Mouse (Mus musculus) granulocyte monocyte progenitor cell, adult 5-6 weeks (primary cell): ENCODE measurements at regions not wholly inside any gene's neighbourhood (a gene's known extent, or its start where the extent isn't known, plus 50 kb on each side); places are given as distances from the start of the nearest gene placed in this dataset.

Experiments used
- ATAC-seq: replicated peaks from 2 replicates; pipeline ENCODE4 v1.8.0; 2016; ENCODE audit warnings: mild to moderate bottlenecking, moderate TSS enrichment, inconsistent platforms; ENCODE audit not compliant: poor library complexity, severe bottlenecking

GRCm38 (mm10) chr17:80831686-80832085, 103.4 kb upstream of the Map4k3 start:
- ATAC-seq = no peak

GRCm38 (mm10) chr17:80827896-80828295, 99.6 kb upstream of the Map4k3 start:
- ATAC-seq = no peak

DNA sequence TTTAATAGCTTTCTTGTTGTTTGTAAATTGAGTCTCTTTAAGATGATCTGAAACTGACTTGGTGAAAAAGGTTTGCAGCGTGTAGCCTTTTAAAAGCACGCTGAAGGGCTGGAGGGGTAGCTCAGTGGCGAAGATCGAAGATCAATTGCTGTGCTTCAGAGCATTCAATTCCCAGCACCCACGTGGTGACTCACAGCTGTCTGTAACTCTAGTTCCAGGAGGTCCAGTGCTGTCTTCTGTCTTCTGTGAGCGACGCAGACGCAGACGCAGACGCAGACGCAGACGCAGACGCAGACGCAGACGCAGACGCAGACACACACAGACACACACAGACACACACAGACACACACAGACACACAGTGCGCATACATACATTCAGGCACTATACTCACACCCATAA, 99.1 kb upstream of the Map4k3 start:
- no peak for ATAC-seq

DNA sequence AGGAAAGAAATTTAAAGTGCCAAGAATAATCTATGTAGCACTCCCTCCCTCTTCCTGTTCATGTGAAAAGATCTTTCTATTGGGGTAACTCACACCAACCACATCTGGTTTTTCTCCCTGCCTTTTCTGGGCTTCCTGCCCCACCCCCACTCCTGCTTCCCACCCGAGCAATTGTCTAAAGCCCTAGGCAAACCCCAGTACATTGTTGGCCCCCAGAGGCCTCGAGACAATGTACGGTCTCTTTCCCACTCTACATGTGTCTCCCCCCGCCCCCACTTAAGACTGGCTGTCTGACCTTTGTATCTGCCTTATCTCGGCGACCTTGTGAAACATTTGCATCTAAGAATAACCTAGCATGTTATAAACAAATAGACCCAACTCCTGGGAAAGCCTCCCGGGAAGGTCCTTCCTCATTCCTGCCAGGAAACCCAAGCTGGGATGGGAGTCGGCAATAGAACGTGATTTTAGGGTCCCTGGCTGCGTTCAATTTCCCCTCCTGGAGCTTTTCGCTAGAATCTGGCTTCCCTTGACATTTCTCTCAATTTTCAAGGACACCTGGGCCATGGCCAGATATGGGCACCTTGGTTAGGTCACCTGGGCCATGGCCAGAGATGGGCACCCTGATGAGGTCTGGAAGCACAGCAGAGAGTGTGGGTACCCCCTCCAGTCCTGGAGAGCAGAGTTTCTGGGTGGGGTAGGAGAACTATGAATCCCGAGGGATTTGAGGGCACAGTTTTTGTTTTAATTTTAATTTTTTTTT, 97.9 kb upstream of the Map4k3 start:
- no peak; the same call in 1 of the 2 replicates for ATAC-seq

DNA sequence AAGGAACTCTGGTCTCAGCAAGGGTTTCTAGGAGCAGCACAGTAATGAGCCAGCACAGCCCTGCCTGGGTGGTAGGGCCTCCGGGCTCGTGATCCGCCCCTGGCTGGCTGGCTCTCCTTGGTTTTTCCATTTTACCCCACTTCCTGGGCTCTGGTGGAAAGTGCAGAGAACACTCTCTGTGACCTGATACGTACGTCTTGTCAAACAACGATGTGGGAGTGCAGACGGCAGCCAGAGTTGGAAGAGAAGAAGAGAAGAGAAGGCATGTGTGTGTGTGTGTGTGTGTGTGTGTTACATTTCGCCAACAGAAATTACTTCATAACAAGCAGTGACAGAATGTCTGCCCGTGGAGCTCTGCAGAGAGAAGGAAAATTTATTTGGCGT, 97.2 kb upstream of the Map4k3 start:
- ATAC-seq = no peak

- ATAC-seq = no peak
Observed at GRCm38 (mm10) chr17:80824826-80825517, 96.7 kb upstream of the Map4k3 start.

- ATAC-seq = peak; percentile 72
Observed at GRCm38 (mm10) chr17:80824261-80824660, 96.0 kb upstream of the Map4k3 start.

GRCm38 (mm10) chr17:80820888-80821287, 92.6 kb upstream of the Map4k3 start:
- ATAC-seq = no peak

DNA sequence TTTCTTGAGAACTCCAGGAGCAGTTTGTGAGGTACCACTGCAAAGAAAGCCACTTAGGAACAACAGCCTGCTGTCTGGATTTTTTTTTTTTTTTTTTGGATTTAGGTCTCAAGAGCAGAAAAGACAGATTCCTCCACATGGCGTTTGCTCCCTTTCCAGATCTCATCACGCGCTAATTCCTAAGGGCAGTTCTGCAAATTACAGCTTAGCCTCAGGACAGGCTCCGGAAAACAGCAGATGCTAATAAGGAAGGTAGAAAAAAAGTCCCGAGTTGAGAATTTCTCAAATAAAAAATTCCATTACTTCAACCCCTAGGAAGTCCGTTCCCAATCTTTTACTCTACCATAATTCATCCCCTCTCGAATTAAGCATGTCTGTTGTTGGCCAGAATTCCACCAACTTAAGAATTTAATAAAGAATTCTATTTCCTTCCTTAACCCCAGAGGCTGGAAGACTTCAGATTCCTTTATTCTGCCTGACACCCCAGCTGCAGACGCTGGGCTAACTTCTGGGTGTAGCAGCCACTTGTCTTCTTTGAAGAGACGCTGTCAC, 90.3 kb upstream of the Map4k3 start:
- ATAC-seq = no peak

DNA sequence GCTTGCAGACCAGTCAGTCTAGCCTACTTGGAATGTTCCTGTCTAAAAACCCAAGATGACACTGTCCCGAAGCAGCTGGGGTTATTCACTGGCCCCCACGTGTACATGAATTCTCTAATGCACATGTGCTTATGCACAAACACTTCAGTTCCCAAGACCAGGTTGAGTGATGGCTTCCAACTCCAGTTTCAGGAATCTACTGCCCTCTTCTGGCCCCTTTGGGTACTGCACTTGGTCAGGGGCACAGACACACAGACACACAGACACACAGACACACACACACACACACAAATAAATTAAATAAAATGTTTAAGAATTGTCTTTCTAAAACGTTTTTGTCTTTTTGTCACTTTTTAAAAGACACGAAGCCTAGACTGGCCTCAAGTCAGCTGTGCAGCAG, 87.5 kb upstream of the Map4k3 start:
- peak; percentile 61; the same call in 1 of the 2 replicates for ATAC-seq

- no peak for ATAC-seq
Observed at GRCm38 (mm10) chr17:80813194-80813593, 84.9 kb upstream of the Map4k3 start.

DNA sequence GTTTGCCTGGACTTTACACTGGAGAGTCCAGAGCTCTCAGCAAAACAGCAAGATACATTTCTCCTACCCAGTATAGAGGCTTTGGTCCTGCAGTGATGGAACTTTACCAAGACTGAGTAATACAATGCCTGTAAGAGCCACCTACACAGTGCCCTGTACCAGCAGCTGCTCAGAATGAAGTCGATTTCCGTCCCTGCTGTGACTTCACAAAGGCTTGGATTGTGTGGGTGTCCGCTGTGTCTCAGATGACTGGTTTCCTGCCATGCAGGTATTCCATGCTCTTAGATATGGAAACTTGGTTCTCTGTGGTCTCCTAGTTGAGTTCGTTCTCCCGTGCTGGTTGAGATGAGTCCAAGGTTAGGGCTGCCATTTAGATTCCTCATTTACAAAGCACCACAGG, 81.0 kb upstream of the Map4k3 start:
- no peak for ATAC-seq

- no peak for ATAC-seq
Observed at GRCm38 (mm10) chr17:80808069-80808468, 79.8 kb upstream of the Map4k3 start.

- ATAC-seq = no peak
Observed at GRCm38 (mm10) chr17:80803361-80803915, 75.2 kb upstream of the Map4k3 start.

DNA sequence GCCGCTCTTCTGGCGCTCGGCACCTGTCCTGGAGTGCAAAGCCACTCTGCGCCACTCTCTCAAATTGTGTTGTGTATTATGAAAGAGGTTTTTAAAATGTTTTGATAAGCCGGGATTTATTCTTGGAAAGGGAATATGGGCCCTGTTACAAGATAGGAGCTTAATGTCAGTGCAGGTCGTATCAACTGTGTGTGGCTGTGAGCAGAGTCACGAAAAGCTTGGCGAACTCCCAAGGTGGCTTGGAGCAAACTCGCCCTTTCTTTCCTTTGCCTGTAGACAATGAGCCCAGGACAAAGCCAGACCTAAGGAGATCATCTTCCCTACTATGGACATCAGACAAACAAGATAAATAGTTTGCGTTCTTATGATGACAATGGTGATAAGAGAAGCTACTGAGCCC, 74.3 kb upstream of the Map4k3 start:
- no peak for ATAC-seq

DNA sequence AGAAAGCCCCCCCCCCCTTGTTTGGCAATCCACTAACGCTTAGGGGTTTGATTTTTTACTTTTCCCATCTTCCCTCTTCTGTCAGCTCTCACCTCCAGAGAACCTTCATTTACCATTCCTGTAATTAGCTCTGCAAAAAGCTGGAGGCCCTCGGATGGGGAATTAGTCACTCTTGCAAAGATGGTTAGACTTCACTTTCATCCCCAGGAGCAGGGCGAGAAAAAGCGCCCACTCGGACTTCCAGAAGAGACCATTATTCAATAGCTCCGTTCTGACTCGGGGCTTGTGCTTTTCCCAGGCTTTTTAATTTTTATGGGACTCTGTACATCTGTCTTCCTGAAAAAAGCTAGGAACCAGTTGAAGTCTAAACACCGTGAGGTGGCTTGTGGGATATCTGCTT, 73.7 kb upstream of the Map4k3 start:
- no peak for ATAC-seq

GRCm38 (mm10) chr17:80801451-80801983, 73.2 kb upstream of the Map4k3 start:
- peak; percentile 54 for ATAC-seq

DNA sequence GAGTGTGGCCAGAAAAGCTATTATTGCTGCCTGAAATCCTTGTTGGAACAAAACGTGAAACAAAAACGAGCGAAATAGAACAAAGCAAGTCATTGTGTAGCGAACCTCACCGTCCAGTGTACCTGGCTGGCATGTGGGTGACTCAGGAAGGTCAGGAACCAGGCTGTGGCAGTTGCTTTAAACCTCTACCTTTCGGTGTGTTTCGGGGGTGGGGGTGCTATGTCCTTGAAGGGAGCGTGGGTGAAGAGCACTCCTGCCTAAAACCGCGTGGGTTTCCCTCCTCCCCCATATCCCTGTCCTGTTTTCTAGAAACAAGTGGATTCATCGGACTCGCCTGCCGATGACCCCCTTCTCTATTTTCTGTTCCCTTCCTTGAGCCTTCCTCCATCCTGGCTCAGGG, 72.6 kb upstream of the Map4k3 start:
- 0 out of 2 replicates have a peak, but pooled peaks have one; percentile 7 for ATAC-seq

- ATAC-seq = no peak
Observed at GRCm38 (mm10) chr17:80800454-80800853, 72.2 kb upstream of the Map4k3 start.

DNA sequence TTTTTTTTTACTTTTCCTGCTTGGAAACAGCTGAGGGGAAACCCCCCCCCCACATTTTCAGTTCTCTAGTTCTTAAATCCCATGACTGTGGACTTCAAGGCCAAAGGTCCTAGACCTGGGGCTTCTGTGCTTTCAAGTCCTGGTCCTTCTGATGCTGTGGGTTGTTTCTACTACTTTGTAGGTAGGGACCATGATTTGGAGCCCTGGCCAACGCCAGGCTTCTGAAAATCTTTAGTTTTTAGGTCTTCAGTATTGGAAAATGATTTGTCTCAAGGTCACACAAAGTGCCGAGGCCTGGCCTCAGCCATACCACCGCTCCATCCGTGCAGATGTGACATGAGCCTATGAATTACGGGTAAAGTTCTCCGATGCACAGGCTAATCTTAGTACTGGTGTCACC, 70.8 kb upstream of the Map4k3 start:
- ATAC-seq = no peak
